Mouse (Mus musculus) lung, postnatal 0 days (tissue): ENCODE measurements at regions not wholly inside any gene's neighbourhood (a gene's known extent, or its start where the extent isn't known, plus 50 kb on each side); places are given as distances from the start of the nearest gene placed in this dataset.
"Not testable (repeated sequence)": the region's sequence is repeated elsewhere in the genome, so short reads cannot be mapped to it uniquely, and the experiment has no call there.

Experiments
- ATAC-seq: fragments of 200-750 bp; cut with Nextera tagmentation; 2 replicates; pipeline ENCODE4 v1.8.0; 2017; ENCODE audit warnings: moderate library complexity
- DNase-seq: peaks from one replicate; pipeline ENCODE4 v3.0.0-alpha.2; 2016; ENCODE audit warnings: low spot score
- H3K27ac ChIP-seq: fragments of 300-500 bp; sonication (generic); 2 replicates; pipeline ENCODE4 v1.5.1; 2014; ENCODE audit warnings: antibody characterized with exemption, mild to moderate bottlenecking, low read length, mixed read lengths
- H3K27me3 ChIP-seq: fragments of 300-500 bp; sonication (generic); replicated peaks from 2 replicates; pipeline ENCODE4 v1.6.1; 2014; ENCODE audit warnings: low read length, mixed read lengths; ENCODE audit not compliant: insufficient read depth
- H3K36me3 ChIP-seq: fragments of 300-500 bp; sonication (generic); 2 replicates; pipeline ENCODE4 v1.6.1; 2014; ENCODE audit warnings: low read length, mixed read lengths; ENCODE audit not compliant: insufficient read depth
- H3K4me1 ChIP-seq: fragments of 300-500 bp; sonication (generic); 2 replicates; pipeline ENCODE4 v1.6.1; 2014; ENCODE audit warnings: antibody characterized with exemption, low read depth, low read length, mixed read lengths; ENCODE audit not compliant: insufficient read depth
- H3K4me2 ChIP-seq: fragments of 300-500 bp; sonication (generic); replicated peaks from 2 replicates; pipeline ENCODE4 v1.6.1; 2014; ENCODE audit warnings: low read depth, mild to moderate bottlenecking, low read length, moderate library complexity, mixed read lengths
- H3K4me3 ChIP-seq: fragments of 300-500 bp; sonication (generic); 2 replicates; pipeline ENCODE4 v1.5.1; 2014; ENCODE audit warnings: low read depth, low read length
- H3K9ac ChIP-seq: fragments of 300-500 bp; sonication (generic); replicated peaks from 2 replicates; pipeline ENCODE4 v1.6.1; 2014; ENCODE audit warnings: low read depth, mild to moderate bottlenecking
- H3K9me3 ChIP-seq: fragments of 300-500 bp; sonication (generic); 2 replicates; pipeline ENCODE4 v1.6.1; 2016; ENCODE audit warnings: low read length, mixed read lengths
- CTCF ChIP-seq: IDR thresholded peaks from 2 replicates; pipeline ENCODE4 v1.5.1; 2016; ENCODE audit warnings: antibody characterized with exemption, mild to moderate bottlenecking
- EP300 ChIP-seq: IDR thresholded peaks from 2 replicates; pipeline ENCODE4 v1.6.1; 2016; ENCODE audit warnings: antibody characterized with exemption, mild to moderate bottlenecking, control low read depth
- WGBS: fragments of 180-500 bp; shearing (Covaris S2); extraction: QIAGEN DNeasy Blood & Tissue Kit; methylation state at CpG from one replicate; pipeline ENCODE4 v1.1.7; 2014; 5-methylcytosine and 5-hydroxymethylcytosine counted together

DNA sequence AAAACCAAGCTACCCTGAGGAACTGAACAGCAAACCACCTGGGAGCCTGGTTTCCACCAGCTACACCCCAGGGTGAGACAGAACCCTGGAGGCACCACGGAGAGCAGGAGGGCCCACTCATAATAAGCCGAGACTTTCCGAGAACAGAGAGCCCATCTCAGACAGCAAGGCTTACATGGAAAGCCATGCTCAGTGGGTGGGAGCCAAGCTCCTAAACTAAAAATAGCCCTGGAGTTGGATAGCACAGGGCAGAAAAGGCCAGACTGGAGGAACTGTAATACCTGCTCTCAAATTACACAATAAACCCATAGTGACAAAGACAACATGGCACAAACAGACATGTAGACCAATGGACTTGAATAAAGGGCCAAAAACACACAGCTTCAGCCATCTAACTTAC, 69.9 kb downstream of the Fbxo4 start:
- Histone ChIP-seq H3K9ac (no peak overlapping the region), H3K27ac (no peak overlapping the region), H3K9me3 (no peaks in the 10 kb centered on the region), H3K4me3 (no peak overlapping the region), H3K27me3 (no peaks in the 10 kb centered on the region), H3K4me1 (no peaks in the 10 kb centered on the region), H3K36me3 (no peaks in the 10 kb centered on the region), H3K4me2 (no peak overlapping the region)
- no peak for ATAC-seq
- no peak for TF ChIP-seq CTCF
- TF ChIP-seq EP300, result no peak
- WGBS, result 57% methylated on average over 3 of the region's 3 CpGs
- no peak for DNase-seq

DNA sequence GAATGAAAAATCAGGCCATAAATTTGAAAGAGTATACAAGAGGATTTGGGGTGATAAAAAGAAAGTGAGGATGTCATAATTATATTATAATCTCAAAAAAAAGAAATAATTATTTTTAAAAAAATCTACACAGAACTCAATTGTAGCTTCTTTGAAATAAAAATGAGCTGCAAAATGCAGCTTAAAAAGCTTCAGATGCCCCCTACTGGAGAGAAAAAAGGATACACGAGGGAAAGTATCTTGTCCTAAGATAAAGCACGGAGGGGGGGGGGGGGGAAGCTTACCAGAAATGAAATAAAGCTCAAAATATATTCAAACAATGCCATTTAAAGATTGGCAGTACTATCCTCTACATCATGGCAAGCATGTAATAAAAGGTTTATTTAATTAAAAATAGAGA, 70.7 kb downstream of the Fbxo4 start:
- no peaks in the 10 kb centered on the region for H3K9me3 ChIP-seq
- DNase-seq, result peak; percentile 63
- WGBS, result 0% methylated on average over 2 of the region's 2 CpGs
- H3K4me3 ChIP-seq, result no peak overlapping the region
- H3K4me2 ChIP-seq, result no peak overlapping the region
- H3K4me1 ChIP-seq, result no peaks in the 10 kb centered on the region
- H3K27me3 ChIP-seq, result no peaks in the 10 kb centered on the region
- H3K27ac ChIP-seq, result no peak overlapping the region
- ATAC-seq, result no peak
- peak; percentile 61 for TF ChIP-seq CTCF
- no peak for TF ChIP-seq EP300
- no peaks in the 10 kb centered on the region for H3K36me3 ChIP-seq
- no peak overlapping the region for H3K9ac ChIP-seq

DNA sequence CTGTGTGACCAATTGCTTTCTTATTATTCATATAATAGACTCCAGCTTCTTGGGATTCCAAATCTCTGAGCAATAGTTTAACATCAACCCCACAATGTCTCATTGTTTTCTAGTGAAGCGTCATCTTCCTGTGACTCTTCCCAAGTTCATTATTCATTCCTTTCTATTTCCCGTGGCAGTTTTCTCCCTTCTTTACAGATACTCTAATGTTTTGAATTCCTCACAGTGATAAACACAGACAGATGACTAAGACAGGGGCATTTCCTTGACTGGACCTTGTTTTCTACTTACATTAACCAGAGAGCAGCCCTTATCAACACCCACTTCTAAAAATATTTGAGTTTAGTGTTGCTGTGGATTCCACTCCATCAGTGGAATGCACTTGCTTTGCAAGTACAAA, 73.8 kb downstream of the Fbxo4 start:
- ATAC-seq (peak; percentile 47), DNase-seq (peak; percentile 18)
- 29% methylated on average over 2 of the region's 2 CpGs for WGBS

DNA sequence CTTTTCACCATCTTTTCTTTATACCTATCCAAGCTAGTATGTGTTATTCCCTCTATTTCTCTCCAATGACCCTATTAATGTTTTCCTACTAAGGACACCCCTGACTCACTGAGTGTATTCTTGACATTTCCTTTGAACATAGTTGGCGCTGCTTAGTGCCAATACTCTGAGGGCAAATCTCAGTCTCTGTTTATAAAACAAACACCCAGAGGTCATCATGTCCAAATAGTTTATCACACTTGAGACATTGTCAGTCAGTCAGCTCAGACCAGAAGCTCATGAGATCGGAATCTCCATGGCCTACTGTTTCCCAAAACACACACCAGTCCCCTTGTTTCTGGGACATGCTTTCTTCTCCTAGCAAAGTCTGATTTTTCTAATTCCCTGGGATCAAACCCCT, 100.9 kb downstream of the Fbxo4 start:
- DNase-seq (peak; percentile 23), ATAC-seq (peak; percentile 65)
- no peaks in the 10 kb centered on the region for H3K36me3 ChIP-seq
- TF ChIP-seq EP300 (peak; percentile 58), CTCF (no peak)
- H3K9ac ChIP-seq, result no peak overlapping the region
- no peaks in the 10 kb centered on the region for H3K9me3 ChIP-seq
- H3K27ac ChIP-seq, result no peak overlapping the region
- H3K27me3 ChIP-seq, result no peaks in the 10 kb centered on the region
- peaks cover 3% of the 10 kb centered on the region; the same call in 1 of the 2 replicates for H3K4me1 ChIP-seq
- H3K4me3 ChIP-seq, result no peak overlapping the region
- H3K4me2 ChIP-seq, result no peak overlapping the region
- 18% methylated on average over 2 of the region's 2 CpGs for WGBS

More for the DNA sequence above, 73.8 kb downstream of the Fbxo4 start:
- Histone ChIP-seq H3K27ac (no peak overlapping the region), H3K4me2 (no peak overlapping the region), H3K36me3 (no peaks in the 10 kb centered on the region), H3K4me1 (no peaks in the 10 kb centered on the region), H3K9ac (no peak overlapping the region), H3K27me3 (no peaks in the 10 kb centered on the region), H3K9me3 (no peaks in the 10 kb centered on the region), H3K4me3 (no peak overlapping the region)
- TF ChIP-seq CTCF, result no peak
- peak; percentile 68 for TF ChIP-seq EP300

DNA sequence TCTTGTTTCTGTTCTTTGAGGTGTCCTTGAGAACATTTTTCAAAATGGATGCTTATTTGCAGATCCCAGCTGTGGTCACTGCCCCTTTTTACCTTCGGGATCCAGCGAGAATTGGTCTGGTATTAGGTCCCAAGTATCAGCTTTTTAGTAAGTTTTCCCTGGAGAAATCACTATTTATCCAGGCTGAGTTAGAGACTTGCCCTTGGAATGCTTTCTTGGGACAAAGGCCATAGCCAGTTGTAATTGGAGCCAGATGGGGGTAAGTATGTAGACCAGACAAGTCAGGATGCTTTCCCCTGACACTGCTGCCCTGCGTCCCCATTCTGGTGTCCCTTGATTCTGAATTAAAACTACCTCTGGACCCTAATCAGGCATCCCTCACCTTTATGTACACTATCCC, 101.9 kb downstream of the Fbxo4 start:
- TF ChIP-seq EP300 (no peak), CTCF (no peak)

DNA sequence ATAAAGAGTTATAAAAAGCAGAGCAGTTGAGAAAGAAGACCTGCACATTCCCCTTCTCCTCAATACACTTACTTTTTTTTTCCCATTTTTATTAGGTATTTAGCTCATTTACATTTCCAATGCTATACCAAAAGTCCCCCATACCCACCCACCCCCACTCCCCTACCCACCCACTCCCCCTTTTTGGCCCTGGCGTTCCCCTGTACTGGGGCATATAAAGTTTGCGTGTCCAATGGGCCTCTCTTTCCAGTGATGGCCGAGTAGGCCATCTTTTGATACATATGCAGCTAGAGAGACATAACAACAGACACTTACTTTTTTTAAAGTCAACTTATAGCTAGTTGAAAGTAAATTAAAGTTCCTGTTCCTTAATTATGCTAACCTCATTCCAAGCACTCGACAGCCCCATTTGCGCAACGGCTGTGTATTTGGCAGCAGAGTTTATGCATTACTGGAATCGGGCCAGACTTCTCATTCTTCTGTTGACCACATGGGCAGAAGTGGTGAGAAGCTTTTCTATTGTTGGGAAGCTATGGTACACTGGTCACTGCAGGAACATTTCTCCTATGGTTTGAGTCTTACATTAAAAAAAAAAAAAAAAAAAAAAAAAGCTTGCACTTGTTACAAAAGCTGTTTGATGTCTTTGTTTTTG, 104.0 kb downstream of the Fbxo4 start:
- H3K4me1 ChIP-seq, H3K9me3 ChIP-seq, H3K4me2 ChIP-seq, H3K27ac ChIP-seq, H3K27me3 ChIP-seq, H3K4me3 ChIP-seq, H3K9ac ChIP-seq, H3K36me3 ChIP-seq: not testable (repeated sequence)
- ATAC-seq (peak; percentile 78), DNase-seq (peak; percentile 74)
- 0 out of 2 replicates have a peak, but pooled peaks have one; percentile 14 for TF ChIP-seq EP300
- WGBS, result 26% methylated on average over 6 of the region's 7 CpGs

More for the DNA sequence above, 101.9 kb downstream of the Fbxo4 start:
- WGBS, result 82% methylated on average over 3 of the region's 3 CpGs
- Histone ChIP-seq H3K4me1 (peaks cover 3% of the 10 kb centered on the region; the same call in 1 of the 2 replicates), H3K27me3 (no peaks in the 10 kb centered on the region), H3K4me2 (no peak overlapping the region), H3K4me3 (no peak overlapping the region), H3K36me3 (no peaks in the 10 kb centered on the region), H3K9me3 (no peaks in the 10 kb centered on the region), H3K27ac (no peak overlapping the region), H3K9ac (no peak overlapping the region)
- no peak for ATAC-seq
- no peak for DNase-seq

DNA sequence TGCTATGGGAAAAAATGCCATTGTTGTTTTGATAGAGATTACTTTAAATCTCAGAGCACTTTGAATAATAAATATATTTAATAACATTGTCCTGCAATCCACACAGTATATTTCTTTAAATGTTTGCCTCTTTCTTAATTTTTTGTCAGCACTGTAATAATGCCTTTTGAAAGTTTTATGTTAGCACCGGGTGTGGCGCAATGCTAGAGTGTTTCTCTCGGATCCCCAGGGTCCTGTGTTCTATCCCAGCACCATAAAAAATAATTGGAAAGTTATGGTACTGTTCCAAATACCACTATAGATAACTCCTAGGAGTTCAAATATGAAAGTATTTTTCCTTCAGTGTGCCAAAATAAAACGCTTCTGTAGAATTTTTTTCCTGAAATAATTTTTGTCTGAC, 147.6 kb downstream of the Fbxo4 start:
- Histone ChIP-seq H3K4me2 (no peak overlapping the region), H3K9me3 (no peaks in the 10 kb centered on the region), H3K4me1 (no peaks in the 10 kb centered on the region), H3K27me3 (no peaks in the 10 kb centered on the region), H3K36me3 (no peaks in the 10 kb centered on the region), H3K9ac (no peak overlapping the region), H3K4me3 (no peak overlapping the region), H3K27ac (no peak overlapping the region)
- DNase-seq (no peak), ATAC-seq (no peak)
- WGBS, result 76% methylated on average over 4 of the region's 4 CpGs
- no peak for TF ChIP-seq CTCF
- no peak for TF ChIP-seq EP300
